Mouse (Mus musculus) inflammation-experienced regulatory T-cells, adult 6 months (primary cell): Measurements from ENCODE around the gene Aire. TPM values are rescaled to one million over a fixed set of nuclear protein-coding genes. Genes with fewer than 3 reads are reported as not detected.

Source experiments
- ATAC-seq: one replicate; pipeline ENCODE4 v1.8.0; 2017
- polyA plus RNA-seq, 3 experiments: library from polyadenylated mRNA; unstranded; fragments of 100-300 nt; shearing (Covaris generic); gene quantifications; one replicate each; pipeline ENCODE4 v1.2.1; 2017

The Aire gene
- under 1 TPM in 2 of 3 experiments, not detected in 1; 0.23 to 0.34 TPM for polyA plus RNA-seq

DNA sequence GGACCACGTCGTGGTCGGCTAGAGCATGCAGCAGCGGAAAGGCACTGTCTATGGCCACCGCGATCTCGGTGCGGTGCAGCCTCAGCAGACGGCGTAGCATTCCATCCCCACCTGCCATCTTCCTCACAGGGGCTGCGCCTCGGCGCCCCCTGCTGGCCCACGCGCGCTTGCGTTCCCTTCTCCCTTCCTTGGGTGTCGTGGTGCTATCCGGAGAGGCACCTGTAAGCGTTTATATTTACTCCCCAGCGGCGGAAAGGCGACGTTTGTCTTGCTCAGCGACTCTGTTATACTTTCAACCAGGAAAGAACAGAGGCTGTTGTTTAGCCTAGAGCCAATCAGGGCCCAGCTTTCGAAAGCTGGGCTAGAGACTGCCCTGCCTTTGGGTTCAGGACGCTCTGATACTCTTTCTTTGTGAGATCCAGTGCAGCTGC lies at the start of gene Aire:
Gene Aire, minus strand, starts transcription at position 205 of the 431 bp plus-strand sequence.
- peak; percentile 82 for ATAC-seq

- peak; percentile 65 for ATAC-seq
Observed at GRCm38 (mm10) chr10:78092725-78093029, 49.3 kb upstream of the Aire start.

DNA sequence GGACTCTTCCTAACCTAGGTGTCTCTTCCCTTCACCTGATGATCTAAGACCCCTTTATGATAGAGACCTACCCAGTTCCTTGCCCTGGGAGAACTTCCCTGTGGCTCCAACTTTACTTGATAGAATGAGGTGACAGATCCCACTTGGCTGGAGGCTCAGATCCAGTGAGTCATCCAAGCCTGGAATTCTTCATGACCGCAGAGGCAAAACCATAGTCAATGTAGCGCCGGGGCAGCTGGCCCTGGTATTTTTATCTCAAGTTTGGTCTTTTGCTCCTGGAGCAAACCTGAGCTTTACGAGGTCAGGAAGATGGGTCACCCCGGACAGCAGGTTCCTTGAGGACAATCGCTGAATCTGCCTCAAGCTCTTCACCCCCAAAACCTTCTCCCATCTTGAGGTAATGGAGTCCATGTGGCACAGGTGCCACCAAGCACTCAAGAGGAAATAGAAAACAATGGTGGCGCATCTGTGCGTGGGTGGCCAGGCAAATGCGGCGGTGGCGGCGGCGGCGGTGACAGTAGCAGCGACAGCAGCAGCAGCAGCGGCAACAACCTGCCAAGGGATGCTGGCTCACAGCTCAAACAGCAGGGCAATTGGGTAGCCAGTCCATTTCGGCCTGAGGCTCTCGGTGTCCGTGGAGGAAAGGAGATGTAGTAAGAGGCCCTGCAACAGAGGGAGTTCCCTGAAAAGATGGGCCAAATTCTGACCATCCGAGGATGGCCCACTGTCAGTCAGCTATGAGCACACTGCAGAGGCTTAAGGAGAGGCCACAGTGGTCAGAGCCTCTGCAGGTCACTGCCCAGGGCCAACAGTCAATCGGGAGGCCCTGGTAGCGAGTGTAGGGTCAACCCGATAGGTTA lies 48.7 kb upstream of the Aire start:
- ATAC-seq, result no peak

DNA sequence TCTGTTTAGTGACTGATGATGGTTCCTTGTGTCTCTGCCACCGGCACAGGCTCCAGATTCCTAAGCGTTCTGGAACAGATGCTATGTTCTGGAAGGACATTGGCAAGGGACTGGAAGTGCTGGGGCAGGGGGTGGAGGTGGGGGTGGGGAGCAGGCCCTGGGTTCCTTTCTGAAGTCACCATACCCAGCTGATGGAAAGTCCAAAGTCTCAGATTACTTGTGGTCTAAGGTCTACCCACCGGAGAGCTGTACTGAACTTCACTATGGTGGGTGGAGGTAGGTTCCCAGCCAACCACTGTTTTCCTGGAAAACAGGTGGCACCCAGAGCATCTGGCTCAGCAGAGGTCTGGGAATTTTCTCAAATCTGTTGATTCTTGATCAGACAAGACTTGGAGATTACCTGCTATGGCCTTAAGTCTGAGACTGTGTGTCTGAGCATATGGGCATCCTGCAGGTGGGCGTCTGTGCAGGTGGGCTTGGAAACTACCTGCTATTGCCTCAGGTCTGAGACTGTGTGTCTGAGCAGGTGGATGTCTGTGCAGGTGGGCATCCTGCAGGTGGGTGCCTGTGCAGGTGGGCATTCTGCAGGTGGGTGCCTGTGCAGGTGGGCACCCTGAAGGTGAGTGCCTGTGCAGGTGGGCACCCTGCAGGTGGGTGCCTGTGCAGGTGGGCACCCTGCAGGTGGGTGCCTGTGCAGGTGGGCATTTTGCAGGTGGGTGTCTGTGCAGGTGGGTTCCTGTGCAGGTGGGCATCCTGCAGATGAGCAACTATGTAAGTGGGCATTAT lies 47.5 kb upstream of the Aire start:
- no peak for ATAC-seq

GRCm38 (mm10) chr10:78090246-78090645 lies 46.8 kb upstream of the Aire start:
- no peak for ATAC-seq

DNA sequence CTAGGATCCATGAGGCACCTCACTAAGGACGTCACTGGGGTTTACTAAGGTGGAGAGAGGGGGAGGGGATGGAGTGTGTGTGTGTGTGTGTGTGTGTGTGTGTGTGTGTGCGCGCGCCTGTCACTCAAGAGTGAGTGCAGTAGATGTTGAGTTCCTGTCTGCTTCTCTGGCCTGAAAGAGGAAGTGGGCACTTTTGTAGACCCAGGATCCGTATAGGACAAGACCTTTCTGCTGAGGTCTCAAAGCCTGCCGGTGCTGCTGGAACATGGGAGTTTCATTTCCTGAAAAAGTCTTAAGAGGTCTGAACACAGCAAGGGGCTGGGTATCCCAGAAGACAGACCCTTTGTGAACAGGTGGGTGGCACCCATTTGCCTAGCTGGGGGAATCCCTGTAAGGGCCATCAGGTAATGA lies 43.7 kb upstream of the Aire start:
- ATAC-seq, result peak; percentile 78

- ATAC-seq, result peak; percentile 75
Observed at GRCm38 (mm10) chr10:78086444-78087061, 43.1 kb upstream of the Aire start.

GRCm38 (mm10) chr10:78085711-78086110 lies 42.3 kb upstream of the Aire start:
- ATAC-seq, result no peak

DNA sequence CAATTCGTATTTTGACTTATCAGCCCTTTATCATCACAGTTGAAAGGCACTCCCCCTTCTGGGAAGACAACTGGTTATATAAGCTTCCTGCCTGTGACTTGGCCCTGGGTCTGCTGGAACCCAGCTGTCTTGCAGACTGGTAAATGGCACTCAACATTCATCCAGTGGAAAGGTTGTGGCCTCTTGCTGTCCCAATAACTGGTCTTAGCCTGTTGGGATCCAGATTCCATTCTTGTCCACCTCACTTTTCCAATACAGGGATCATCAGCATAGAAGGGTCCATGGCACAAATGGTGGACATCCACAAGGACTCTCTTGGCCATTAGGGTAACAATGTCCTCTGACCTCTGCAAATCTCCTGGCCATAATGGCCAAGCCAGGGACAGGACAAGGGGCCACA lies 40.7 kb upstream of the Aire start:
- ATAC-seq, result no peak

GRCm38 (mm10) chr10:78079955-78080591 lies 36.7 kb upstream of the Aire start:
- no peak for ATAC-seq

GRCm38 (mm10) chr10:78078276-78078675 lies 34.9 kb upstream of the Aire start:
- no peak for ATAC-seq

- ATAC-seq, result no peak
Observed at GRCm38 (mm10) chr10:78077862-78078261, 34.5 kb upstream of the Aire start.

- peak; percentile 97 for ATAC-seq
Observed at GRCm38 (mm10) chr10:78074977-78075376, 31.6 kb upstream of the Aire start.

- no peak for ATAC-seq
Observed at GRCm38 (mm10) chr10:78074151-78074550, 30.7 kb upstream of the Aire start.

GRCm38 (mm10) chr10:78069101-78070011 lies 25.9 kb upstream of the Aire start, which contains the start of gene Icosl:
Gene Icosl (plus strand): TSS chr10:78069302.
- peak; percentile 74 for ATAC-seq

GRCm38 (mm10) chr10:78068541-78068940 lies 25.1 kb upstream of the Aire start:
- ATAC-seq, result no peak

DNA sequence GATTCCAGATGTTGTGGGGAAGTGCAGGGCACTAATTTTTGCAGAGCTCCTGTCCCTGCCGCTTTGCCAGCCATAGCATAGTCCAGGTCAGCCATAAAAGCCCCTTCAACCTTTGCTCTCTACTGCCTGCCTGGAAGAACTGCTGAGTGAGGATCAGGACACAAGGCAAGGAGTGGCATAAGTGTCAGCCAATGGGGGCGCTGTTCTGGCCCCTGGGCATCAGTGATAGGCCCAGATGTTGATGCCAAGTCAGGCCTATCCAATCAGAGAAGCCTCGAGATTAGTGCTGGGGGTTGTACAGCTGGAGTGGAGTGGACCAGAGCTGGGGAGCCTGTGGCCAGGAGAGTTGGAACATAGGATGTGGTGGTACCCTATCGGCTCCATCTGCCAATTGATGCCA lies 23.8 kb upstream of the Aire start:
- no peak for ATAC-seq

- no peak for ATAC-seq
Observed at GRCm38 (mm10) chr10:78063122-78063521, 19.7 kb upstream of the Aire start.

- no peak for ATAC-seq
Observed at GRCm38 (mm10) chr10:78057056-78057455, 13.6 kb upstream of the Aire start.

GRCm38 (mm10) chr10:78054633-78055565 lies 11.5 kb upstream of the Aire start:
- ATAC-seq, result no peak
